Mouse (Mus musculus): ENCODE results near the gene Nrp2. TPM values are rescaled to one million over a fixed set of nuclear protein-coding genes. Genes with fewer than 3 reads are reported as not detected.

Gene Nrp2
- polyA plus RNA-seq, 1 experiment from 2014 or later, result 40.9 TPM

GRCm38 (mm10) chr1:62749716-62750115 lies 46.6 kb downstream of the Nrp2 start:
- Histone ChIP-seq H3K4me3 (ENCODE audit: low read depth, low read length) (no peak overlapping the region), H3K36me3 (ENCODE audit: control insufficient read depth, insufficient read depth, low read length) (peaks cover 2% of the 10 kb centered on the region), H3K9ac (ENCODE audit: low read length) (no peak overlapping the region), H3K4me1 (ENCODE audit: control insufficient read depth, insufficient read depth, low read length) (peaks cover 37% of the 10 kb centered on the region), H3K27me3 (ENCODE audit: control insufficient read depth, insufficient read depth, low read length) (no peaks in the 10 kb centered on the region), H3K9me3 (ENCODE audit: control insufficient read depth, low read length) (no peaks in the 10 kb centered on the region), H3K27ac (ENCODE audit: low read depth, low read length) (no peak overlapping the region), H3K4me2 (ENCODE audit: low read depth) (no peak overlapping the region)
- ATAC-seq (ENCODE audit: insufficient read depth, low FRiP score, low TSS enrichment) (0 out of 2 replicates have a peak, but pooled peaks have one; percentile 45), DNase-seq (ENCODE audit: low spot score) (no peak)
- WGBS, result 62% methylated on average over 14 of the region's 14 CpGs

GRCm38 (mm10) chr1:62750408-62751008 lies 47.4 kb downstream of the Nrp2 start:
- no peak overlapping the region for H3K9ac ChIP-seq (ENCODE audit: low read length)
- no peaks in the 10 kb centered on the region for H3K9me3 ChIP-seq (ENCODE audit: control insufficient read depth, low read length)
- no peaks in the 10 kb centered on the region; the same call in 1 of the 2 replicates for H3K36me3 ChIP-seq (ENCODE audit: control insufficient read depth, insufficient read depth, low read length)
- DNase-seq (ENCODE audit: low spot score) (no peak), ATAC-seq (ENCODE audit: insufficient read depth, low FRiP score, low TSS enrichment) (no peak)
- WGBS, result 86% methylated on average over 5 of the region's 5 CpGs
- H3K27ac ChIP-seq (ENCODE audit: low read depth, low read length), result no peak overlapping the region
- no peak overlapping the region for H3K4me3 ChIP-seq (ENCODE audit: low read depth, low read length)
- H3K4me1 ChIP-seq (ENCODE audit: control insufficient read depth, insufficient read depth, low read length), result peaks cover 37% of the 10 kb centered on the region
- no peaks in the 10 kb centered on the region for H3K27me3 ChIP-seq (ENCODE audit: control insufficient read depth, insufficient read depth, low read length)
- H3K4me2 ChIP-seq (ENCODE audit: low read depth), result no peak overlapping the region

DNA sequence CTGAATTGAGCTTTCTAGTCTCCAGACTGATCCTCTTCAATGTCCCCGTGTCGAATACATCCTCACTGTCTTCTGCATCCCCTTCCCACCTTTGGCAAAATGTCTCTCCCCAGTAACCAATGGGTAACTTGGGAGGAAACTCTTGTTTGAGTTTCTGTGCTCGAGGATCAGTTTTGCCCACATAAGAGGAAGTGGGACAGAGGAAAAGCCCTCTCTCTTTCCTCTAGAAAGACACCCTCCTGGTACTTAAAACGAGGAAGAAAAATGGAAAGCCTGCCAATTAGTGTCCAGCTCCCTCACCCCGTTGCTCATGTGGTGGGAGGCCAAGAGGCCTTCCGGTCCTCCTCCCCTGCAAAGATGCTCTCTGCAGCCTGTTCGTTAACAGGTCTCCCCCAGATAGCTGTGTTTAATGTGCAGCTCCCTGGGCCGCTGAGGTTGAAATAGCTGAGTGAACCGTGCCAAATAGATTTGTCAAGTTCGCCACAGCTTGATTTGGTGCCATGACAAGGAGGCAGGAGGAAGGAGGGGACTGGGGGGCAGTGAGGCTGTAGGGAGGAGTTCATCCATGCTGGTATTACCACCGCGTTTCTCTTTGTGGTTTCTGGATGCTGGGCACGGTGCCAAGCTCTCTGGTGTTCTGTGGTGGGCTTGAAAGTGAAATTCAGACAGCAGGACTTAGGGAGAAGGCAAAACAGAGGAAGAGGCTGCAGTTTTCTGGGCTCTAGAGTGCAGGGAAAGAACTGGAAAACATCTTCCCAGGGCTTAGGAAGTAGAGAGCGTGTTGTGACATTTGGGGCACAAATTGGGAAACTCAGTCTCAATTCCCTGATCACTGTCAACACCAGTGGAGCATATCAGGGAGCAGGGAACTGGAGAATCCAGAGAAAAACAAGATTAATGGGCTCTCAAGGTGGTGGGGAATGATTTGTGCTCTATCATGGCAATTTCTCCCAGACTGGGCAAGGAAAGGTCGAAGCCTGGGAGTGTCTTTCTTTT lies 48.2 kb downstream of the Nrp2 start:
- peak; percentile 67 for DNase-seq (ENCODE audit: low spot score)
- Histone ChIP-seq H3K4me1 (ENCODE audit: control insufficient read depth, insufficient read depth, low read length) (peaks cover 37% of the 10 kb centered on the region), H3K4me3 (ENCODE audit: low read depth, low read length) (no peak overlapping the region), H3K9me3 (ENCODE audit: control insufficient read depth, low read length) (no peaks in the 10 kb centered on the region), H3K9ac (ENCODE audit: low read length) (no peak overlapping the region), H3K36me3 (ENCODE audit: control insufficient read depth, insufficient read depth, low read length) (no peaks in the 10 kb centered on the region; the same call in 1 of the 2 replicates), H3K4me2 (ENCODE audit: low read depth) (no peak overlapping the region), H3K27me3 (ENCODE audit: control insufficient read depth, insufficient read depth, low read length) (no peaks in the 10 kb centered on the region), H3K27ac (ENCODE audit: low read depth, low read length) (peak overlapping the region; percentile 20; the same call in 1 of the 2 replicates)
- peak; percentile 42; the same call in 1 of the 2 replicates for ATAC-seq (ENCODE audit: insufficient read depth, low FRiP score, low TSS enrichment)
- 42% methylated on average over 15 of the region's 15 CpGs for WGBS

DNA sequence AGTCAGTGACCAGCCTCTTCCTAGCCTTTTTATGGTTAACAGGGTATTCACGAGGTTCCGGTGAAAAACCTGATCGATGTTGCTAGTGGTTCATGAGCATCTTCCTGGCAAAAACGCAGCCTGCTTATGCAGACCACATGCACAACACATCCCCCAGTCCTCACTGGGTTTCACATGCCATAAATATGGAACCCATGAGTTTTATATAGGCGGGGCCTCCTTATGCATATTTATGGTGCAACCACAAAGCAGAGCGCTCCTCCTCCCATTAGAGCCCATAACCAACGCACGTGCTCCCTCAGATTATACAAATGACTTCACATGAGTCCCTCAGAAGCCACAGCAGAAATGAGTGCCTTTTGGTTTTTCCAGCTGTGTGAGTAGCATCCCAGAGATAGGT lies 49.0 kb downstream of the Nrp2 start:
- Histone ChIP-seq H3K4me2 (ENCODE audit: low read depth) (no peak overlapping the region), H3K4me3 (ENCODE audit: low read depth, low read length) (no peak overlapping the region), H3K9ac (ENCODE audit: low read length) (no peak overlapping the region), H3K27ac (ENCODE audit: low read depth, low read length) (no peak overlapping the region), H3K9me3 (ENCODE audit: control insufficient read depth, low read length) (no peaks in the 10 kb centered on the region), H3K4me1 (ENCODE audit: control insufficient read depth, insufficient read depth, low read length) (peaks cover 37% of the 10 kb centered on the region), H3K27me3 (ENCODE audit: control insufficient read depth, insufficient read depth, low read length) (no peaks in the 10 kb centered on the region), H3K36me3 (ENCODE audit: control insufficient read depth, insufficient read depth, low read length) (no peaks in the 10 kb centered on the region; the same call in 1 of the 2 replicates)
- 72% methylated on average over 8 of the region's 8 CpGs for WGBS
- no peak for DNase-seq (ENCODE audit: low spot score)
- ATAC-seq (ENCODE audit: insufficient read depth, low FRiP score, low TSS enrichment), result peak; percentile 60; the same call in 1 of the 2 replicates

- H3K27ac ChIP-seq (ENCODE audit: low read depth, low read length), result no peak overlapping the region
- H3K9me3 ChIP-seq (ENCODE audit: control insufficient read depth, low read length), result no peaks in the 10 kb centered on the region
- H3K9ac ChIP-seq (ENCODE audit: low read length), result no peak overlapping the region
- H3K4me3 ChIP-seq (ENCODE audit: low read depth, low read length), result no peak overlapping the region
- no peak overlapping the region for H3K4me2 ChIP-seq (ENCODE audit: low read depth)
- H3K4me1 ChIP-seq (ENCODE audit: control insufficient read depth, insufficient read depth, low read length), result peaks cover 35% of the 10 kb centered on the region
- H3K27me3 ChIP-seq (ENCODE audit: control insufficient read depth, insufficient read depth, low read length), result no peaks in the 10 kb centered on the region
- H3K36me3 ChIP-seq (ENCODE audit: control insufficient read depth, insufficient read depth, low read length), result no peaks in the 10 kb centered on the region; the same call in 1 of the 2 replicates
- DNase-seq (ENCODE audit: low spot score) (no peak), ATAC-seq (ENCODE audit: insufficient read depth, low FRiP score, low TSS enrichment) (no peak)
- 81% methylated on average over 7 of the region's 7 CpGs for WGBS
Measured at GRCm38 (mm10) chr1:62752661-62753333, 49.7 kb downstream of the Nrp2 start.

GRCm38 (mm10) chr1:62754066-62754835 lies 51.2 kb downstream of the Nrp2 start:
- ATAC-seq (ENCODE audit: insufficient read depth, low FRiP score, low TSS enrichment) (no peak), DNase-seq (ENCODE audit: low spot score) (no peak)
- no peak overlapping the region for H3K9ac ChIP-seq (ENCODE audit: low read length)
- H3K36me3 ChIP-seq (ENCODE audit: control insufficient read depth, insufficient read depth, low read length), result no peaks in the 10 kb centered on the region; the same call in 1 of the 2 replicates
- no peak overlapping the region for H3K4me2 ChIP-seq (ENCODE audit: low read depth)
- H3K4me1 ChIP-seq (ENCODE audit: control insufficient read depth, insufficient read depth, low read length), result peaks cover 31% of the 10 kb centered on the region
- no peaks in the 10 kb centered on the region for H3K27me3 ChIP-seq (ENCODE audit: control insufficient read depth, insufficient read depth, low read length)
- H3K9me3 ChIP-seq (ENCODE audit: control insufficient read depth, low read length), result no peaks in the 10 kb centered on the region
- 58% methylated on average over 8 of the region's 8 CpGs for WGBS
- H3K4me3 ChIP-seq (ENCODE audit: low read depth, low read length), result no peak overlapping the region
- peak overlapping the region; percentile 24; the same call in 1 of the 2 replicates for H3K27ac ChIP-seq (ENCODE audit: low read depth, low read length)

DNA sequence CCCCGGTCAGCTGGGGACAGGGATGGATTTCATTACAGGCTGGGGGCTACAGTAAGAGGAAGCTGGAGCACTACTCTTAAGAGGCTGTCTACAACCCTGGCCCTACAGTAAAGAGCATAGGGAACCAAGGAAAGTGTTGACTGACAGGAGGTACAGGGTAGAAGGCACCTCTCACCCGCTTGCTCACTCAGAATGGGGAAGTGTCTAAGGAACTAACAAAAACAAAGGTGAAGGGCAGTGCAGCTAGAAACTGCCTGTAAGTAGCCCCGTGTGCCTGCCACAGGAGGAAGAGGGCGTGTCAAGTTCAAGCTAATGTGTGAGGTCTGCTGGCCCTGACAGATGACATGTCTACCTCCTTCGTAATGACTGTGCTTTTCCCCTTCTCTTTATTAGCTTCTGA lies 57.0 kb downstream of the Nrp2 start:
- H3K27ac ChIP-seq (ENCODE audit: low read depth, low read length), result no peak overlapping the region
- 60% methylated on average over 5 of the region's 5 CpGs for WGBS
- H3K36me3 ChIP-seq (ENCODE audit: control insufficient read depth, insufficient read depth, low read length), result 0 out of 2 replicates have a peak, but pooled peaks cover 2% of the 10 kb centered on the region
- no peak overlapping the region for H3K4me2 ChIP-seq (ENCODE audit: low read depth)
- no peak overlapping the region for H3K9ac ChIP-seq (ENCODE audit: low read length)
- DNase-seq (ENCODE audit: low spot score), result no peak
- H3K4me3 ChIP-seq (ENCODE audit: low read depth, low read length), result no peak overlapping the region
- no peaks in the 10 kb centered on the region for H3K9me3 ChIP-seq (ENCODE audit: control insufficient read depth, low read length)
- H3K4me1 ChIP-seq (ENCODE audit: control insufficient read depth, insufficient read depth, low read length), result no peaks in the 10 kb centered on the region
- H3K27me3 ChIP-seq (ENCODE audit: control insufficient read depth, insufficient read depth, low read length), result no peaks in the 10 kb centered on the region
- ATAC-seq (ENCODE audit: insufficient read depth, low FRiP score, low TSS enrichment), result no peak

DNA sequence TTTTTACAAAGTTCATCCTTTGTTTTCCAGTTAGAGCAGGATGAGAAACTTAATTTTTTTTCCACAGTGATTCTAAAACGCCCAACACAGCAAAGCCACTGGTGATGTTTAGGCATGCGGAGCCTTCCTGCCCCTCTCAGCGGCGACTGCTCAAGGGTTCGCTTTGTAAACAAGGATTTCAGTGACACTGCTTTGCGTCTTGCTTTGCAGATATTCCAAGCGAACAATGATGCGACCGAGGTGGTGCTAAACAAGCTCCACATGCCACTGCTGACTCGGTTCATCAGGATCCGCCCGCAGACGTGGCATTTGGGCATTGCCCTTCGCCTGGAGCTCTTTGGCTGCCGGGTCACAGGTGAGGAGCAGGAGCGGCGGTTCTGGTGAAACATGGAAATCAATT lies 57.5 kb downstream of the Nrp2 start:
- no peak overlapping the region for H3K4me2 ChIP-seq (ENCODE audit: low read depth)
- no peak overlapping the region for H3K27ac ChIP-seq (ENCODE audit: low read depth, low read length)
- no peaks in the 10 kb centered on the region for H3K4me1 ChIP-seq (ENCODE audit: control insufficient read depth, insufficient read depth, low read length)
- no peak for DNase-seq (ENCODE audit: low spot score)
- no peak for ATAC-seq (ENCODE audit: insufficient read depth, low FRiP score, low TSS enrichment)
- 88% methylated on average over 17 of the region's 17 CpGs for WGBS
- no peaks in the 10 kb centered on the region for H3K27me3 ChIP-seq (ENCODE audit: control insufficient read depth, insufficient read depth, low read length)
- H3K9ac ChIP-seq (ENCODE audit: low read length), result no peak overlapping the region
- 0 out of 2 replicates have a peak, but pooled peaks cover 2% of the 10 kb centered on the region for H3K36me3 ChIP-seq (ENCODE audit: control insufficient read depth, insufficient read depth, low read length)
- H3K4me3 ChIP-seq (ENCODE audit: low read depth, low read length), result no peak overlapping the region
- no peaks in the 10 kb centered on the region for H3K9me3 ChIP-seq (ENCODE audit: control insufficient read depth, low read length)
